Comparison of ENCODE assay signal across 10 mouse cellular contexts in the genomic region with DNA sequence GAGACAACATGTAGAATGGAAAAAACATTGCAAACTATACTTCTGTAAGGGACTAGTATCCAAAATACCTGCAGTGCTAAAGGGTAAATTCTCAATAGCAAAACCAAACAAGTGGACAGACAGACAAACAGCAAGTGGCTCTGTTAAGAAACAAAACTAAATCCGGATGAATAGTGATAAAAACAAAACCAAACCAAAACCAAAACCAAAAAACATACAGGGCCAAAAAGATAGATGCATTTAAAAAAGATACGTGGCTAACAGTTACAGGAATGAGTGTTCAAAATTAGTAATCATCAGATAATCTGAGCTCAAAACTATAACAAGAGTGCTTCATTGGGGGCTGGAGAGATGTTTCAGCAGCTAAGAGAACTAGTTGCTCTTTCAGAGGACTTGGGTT.
"Had no signal": no experiment of that assay in that cellular context is flagged by ENCODE, and none has a peak within 500 bp of the region (broad histone marks: within the 10 kb centered on the region; RNA-seq: fewer than 3 reads in every experiment).

No protein-coding gene starts in this region.

- ATAC-seq: liver, postnatal 0 days; lung, postnatal 0 days; midbrain, embryonic 15.5 days had no signal

- DNase-seq: liver, postnatal 0 days; lung, adult 2 months; lung, postnatal 14 days; lung, postnatal 36 days; right cerebral cortex, postnatal 14 days; thymus, adult 18-20 months; thymus, postnatal 25 days; thymus, postnatal 4 days had no signal
